Mouse (Mus musculus): ENCODE measurements around the gene Znhit3. TPM values are rescaled to one million over a fixed set of nuclear protein-coding genes. Genes with fewer than 3 reads are reported as not detected.

Znhit3 gene
- polyA plus RNA-seq (2014; fragmentation: Illumina TruSeq; extraction: RNeasy Lipid Tissue Mini Kit (QIAGEN cat#74804); ENCODE audit: low replicate concordance): 4.0 TPM

GRCm38 (mm10) chr11:84916053-84916702 is at the start of gene Znhit3:
Gene Znhit3, minus strand, starts transcription at chr11:84916366.

GRCm38 (mm10) chr11:84957591-84958270 is 41.6 kb upstream of the Znhit3 start, which contains the start of gene Car4:
Gene Car4, plus strand, starts transcription at chr11:84957786.

GRCm38 (mm10) chr11:84879772-84880464 is 36.2 kb downstream of the Znhit3 start, which contains the start of the genes Myo19 and Pigw:
Gene Myo19, plus strand, starts transcription at chr11:84880148.
Gene Pigw, minus strand, starts transcription at chr11:84880285.

GRCm38 (mm10) chr11:84870337-84871043 is 45.7 kb downstream of the Znhit3 start, which contains the start of gene Ggnbp2:
Gene Ggnbp2, minus strand, starts transcription at chr11:84870817.

Other genes with a start within 250 kb of the Znhit3 start
- gene Mrm1, start 96.9 kb downstream of the Znhit3 start, polyA plus RNA-seq (2014; fragmentation: Illumina TruSeq; extraction: RNeasy Lipid Tissue Mini Kit (QIAGEN cat#74804); ENCODE audit: low replicate concordance): 2.6 TPM
- gene Dhrs11, start 87.4 kb downstream of the Znhit3 start, polyA plus RNA-seq (2014; fragmentation: Illumina TruSeq; extraction: RNeasy Lipid Tissue Mini Kit (QIAGEN cat#74804); ENCODE audit: low replicate concordance): 68.3 TPM
- 529 TPM for gene Ggnbp2, start 45.5 kb downstream of the Znhit3 start, polyA plus RNA-seq (2014; fragmentation: Illumina TruSeq; extraction: RNeasy Lipid Tissue Mini Kit (QIAGEN cat#74804); ENCODE audit: low replicate concordance)
- 8.6 TPM for gene Myo19, start 36.2 kb downstream of the Znhit3 start, polyA plus RNA-seq (2014; fragmentation: Illumina TruSeq; extraction: RNeasy Lipid Tissue Mini Kit (QIAGEN cat#74804); ENCODE audit: low replicate concordance)
- 17.0 TPM for gene Pigw, start 36.1 kb downstream of the Znhit3 start, polyA plus RNA-seq (2014; fragmentation: Illumina TruSeq; extraction: RNeasy Lipid Tissue Mini Kit (QIAGEN cat#74804); ENCODE audit: low replicate concordance)
- 86.7 TPM for gene Car4, start 41.4 kb upstream of the Znhit3 start, polyA plus RNA-seq (2014; fragmentation: Illumina TruSeq; extraction: RNeasy Lipid Tissue Mini Kit (QIAGEN cat#74804); ENCODE audit: low replicate concordance)
- gene Usp32, start 223.8 kb upstream of the Znhit3 start, polyA plus RNA-seq (2014; fragmentation: Illumina TruSeq; extraction: RNeasy Lipid Tissue Mini Kit (QIAGEN cat#74804); ENCODE audit: low replicate concordance): 56.4 TPM